Mouse (Mus musculus): ENCODE measurements at regions not wholly inside any gene's neighbourhood (a gene's known extent, or its start where the extent isn't known, plus 50 kb on each side); places are given as distances from the start of the nearest gene placed in this dataset.

DNA sequence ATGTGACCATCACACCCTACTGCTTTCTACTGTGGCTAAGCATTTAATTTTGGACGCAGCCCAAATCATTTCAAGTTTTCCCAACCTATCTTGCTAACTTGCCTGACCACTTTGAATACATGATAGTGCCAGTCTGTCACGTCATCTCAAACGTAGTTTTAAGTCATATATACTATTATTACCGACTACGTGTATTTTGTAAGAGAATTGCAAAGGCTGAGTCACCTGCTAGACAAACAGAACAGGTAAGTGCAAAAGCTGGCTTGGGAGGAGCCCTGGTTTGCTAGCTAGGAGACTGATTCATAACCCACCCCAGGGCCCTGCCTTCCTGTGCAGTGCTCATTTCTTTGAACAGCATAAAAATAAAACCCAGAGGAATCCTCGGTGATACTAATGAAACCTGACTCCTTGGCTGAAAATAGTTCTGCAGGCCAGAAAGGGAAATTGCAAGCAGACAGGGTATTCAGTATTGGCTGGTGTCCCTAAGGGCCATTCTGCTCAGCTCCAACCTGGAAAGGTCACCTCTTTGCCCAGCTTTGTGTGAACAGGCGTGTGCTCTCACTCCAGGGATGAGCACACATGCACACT is 208.9 kb upstream of the Cpeb2 start:
- no peak overlapping the region for H3K27ac ChIP-seq (ENCODE audit: insufficient read depth, low read depth)
- dilution Hi-C loops (cut with MboI; ENCODE audit: extremely low pct_ligation_motif_present, extremely low pct_unique_long_range_greater_than_20kb, low sequenced_read_pairs) (no loop called here), in situ Hi-C loops (cut with MboI; ENCODE audit: low pct_ligation_motif_present, low pct_unique_long_range_greater_than_20kb, low sequenced_read_pairs) (no loop called here)
- no peak for DNase-seq (ENCODE audit: extremely low read depth)
- TF ChIP-seq CTCF (conservative IDR thresholded peaks at IDR 0.05 in 1 of 2, IDR thresholded peaks at IDR 0.05 in 1 of 2; ENCODE audit: low read depth in 2 of 2, low read length in 2 of 2) (no peak), ZC3H11A (IDR thresholded peaks at IDR 0.05; ENCODE audit: low read depth, low read length) (no peak), MAZ (IDR thresholded peaks at IDR 0.05; ENCODE audit: low read depth, low read length) (no peak), SMC3 (IDR thresholded peaks at IDR 0.05; ENCODE audit: low read depth, low read length) (no peak), POLR2AphosphoS2 (IDR thresholded peaks at IDR 0.05; ENCODE audit: low read depth, low read length) (no peak), NELFE (IDR thresholded peaks at IDR 0.05; ENCODE audit: low read depth, low read length) (no peak), USF2 (conservative IDR thresholded peaks at IDR 0.05; ENCODE audit: low read depth, low read length) (no peak), MAFK (IDR thresholded peaks at IDR 0.05; ENCODE audit: insufficient replicate concordance, low read length) (no peak), CHD1 (IDR thresholded peaks at IDR 0.05; ENCODE audit: low read depth, low read length) (no peak)
- no peak overlapping the region for H3K4me3 ChIP-seq (replicated peaks in 1 of 3; ENCODE audit: low read depth in 2 of 3, low read length in 2 of 3, poor library complexity in 1 of 3)
- H3K9me3 ChIP-seq (replicated peaks; ENCODE audit: low read length) = no peaks in the 10 kb centered on the region
- no peak overlapping the region for H3K9ac ChIP-seq (ENCODE audit: insufficient read depth, low read depth)
- H3K4me2 ChIP-seq (ENCODE audit: insufficient read depth, low read depth, poor library complexity, severe bottlenecking) = no peak overlapping the region
- H3K79me2 ChIP-seq (replicated peaks; ENCODE audit: control insufficient read depth, extremely low read depth, insufficient read depth, poor library complexity, severe bottlenecking) = no peaks in the 10 kb centered on the region
- H3K4me1 ChIP-seq (ENCODE audit: control insufficient read depth in 1 of 2, insufficient read depth in 2 of 2) = peaks cover 2 to 11% of the 10 kb centered on the region in 2 experiments; a peak in 3 of 4 replicates
- H3K36me3 ChIP-seq (replicated peaks in 1 of 2; ENCODE audit: control insufficient read depth in 1 of 2, insufficient read depth in 1 of 2, low read length in 1 of 2) = no peaks in the 10 kb centered on the region
- H3K27me3 ChIP-seq (replicated peaks) = no peaks in the 10 kb centered on the region

DNA sequence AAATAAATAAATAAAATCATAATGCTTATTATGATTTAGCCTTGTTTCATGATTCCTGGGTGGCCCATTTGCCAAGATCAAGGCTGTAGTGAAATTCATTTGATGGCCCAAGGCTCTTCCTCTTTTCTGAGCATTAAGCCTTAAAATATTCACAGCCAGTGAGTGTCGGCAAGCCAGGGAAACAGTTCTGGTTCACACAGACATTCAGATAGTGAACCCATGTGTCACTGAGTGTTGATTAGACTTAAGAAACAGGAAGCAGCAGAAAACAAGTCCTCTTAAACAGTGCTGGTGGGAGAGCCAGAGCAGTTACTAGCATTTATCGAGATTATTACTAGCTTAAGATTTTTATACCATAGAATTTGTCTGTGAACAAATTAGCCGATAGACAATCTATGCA is 201.7 kb upstream of the Cpeb2 start:
- no peak for TF ChIP-seq TCF12 (IDR thresholded peaks at IDR 0.05; ENCODE audit: low read depth, low read length)
- no peak for TF ChIP-seq ZMIZ1 (IDR thresholded peaks at IDR 0.05; ENCODE audit: low read depth, low read length)
- no peak for TF ChIP-seq CTCF (conservative IDR thresholded peaks at IDR 0.05 in 1 of 2, IDR thresholded peaks at IDR 0.05 in 1 of 2; ENCODE audit: low read depth in 2 of 2, low read length in 2 of 2)
- no peak for TF ChIP-seq RCOR1 (conservative IDR thresholded peaks at IDR 0.05; ENCODE audit: low read depth, low read length)
- no peak for TF ChIP-seq E2F4 (IDR thresholded peaks at IDR 0.05; ENCODE audit: insufficient replicate concordance, low read depth, low read length)
- TF ChIP-seq JUN (IDR thresholded peaks at IDR 0.05; ENCODE audit: insufficient read depth, low read depth, low read length) = no peak
- TF ChIP-seq TBP (conservative IDR thresholded peaks at IDR 0.05; ENCODE audit: low read depth, low read length) = no peak
- Histone ChIP-seq H3K4me3 (replicated peaks in 1 of 3; ENCODE audit: low read depth in 2 of 3, low read length in 2 of 3, poor library complexity in 1 of 3) (no peak overlapping the region), H3K36me3 (replicated peaks in 1 of 2; ENCODE audit: control insufficient read depth in 1 of 2, insufficient read depth in 1 of 2, low read length in 1 of 2) (no peaks in the 10 kb centered on the region), H3K4me2 (ENCODE audit: insufficient read depth, low read depth, poor library complexity, severe bottlenecking) (no peak overlapping the region), H3K4me1 (ENCODE audit: control insufficient read depth in 1 of 2, insufficient read depth in 2 of 2) (peaks cover 0 to 3% of the 10 kb centered on the region in 2 experiments; a peak in 1 of 4 replicates), H3K79me2 (replicated peaks; ENCODE audit: control insufficient read depth, extremely low read depth, insufficient read depth, poor library complexity, severe bottlenecking) (no peaks in the 10 kb centered on the region), H3K9me3 (replicated peaks; ENCODE audit: low read length) (no peaks in the 10 kb centered on the region), H3K27ac (ENCODE audit: insufficient read depth, low read depth) (no peak overlapping the region), H3K9ac (ENCODE audit: insufficient read depth, low read depth) (no peak overlapping the region), H3K27me3 (replicated peaks) (no peaks in the 10 kb centered on the region)
- in situ Hi-C loops (cut with MboI; ENCODE audit: low pct_ligation_motif_present, low pct_unique_long_range_greater_than_20kb, low sequenced_read_pairs) (no loop called here), dilution Hi-C loops (cut with MboI; ENCODE audit: extremely low pct_ligation_motif_present, extremely low pct_unique_long_range_greater_than_20kb, low sequenced_read_pairs) (no loop called here)
- peak; percentile 23 for DNase-seq (ENCODE audit: extremely low read depth)
